Mouse (Mus musculus) heart, adult 8-10 months (tissue): ENCODE results near the gene Prrc2a. TPM values are rescaled to one million over a fixed set of nuclear protein-coding genes. Genes with fewer than 3 reads are reported as not detected.
A peak's percentile ranks its signal among the peaks of the same experiment; 100 is the strongest.

Experiments
- DNase-seq: peaks from one replicate; pipeline ENCODE4 v3.0.0; 2022; ENCODE audit warnings: low spot score
- total RNA-seq, 4 experiments: library from RNA; stranded (reverse); gene quantifications; 2 replicates each; pipeline ENCODE4 v1.2.4; 2022

Prrc2a gene
- total RNA-seq, 4 experiments from 2014 or later = 130 to 143 (median 140) TPM

DNA sequence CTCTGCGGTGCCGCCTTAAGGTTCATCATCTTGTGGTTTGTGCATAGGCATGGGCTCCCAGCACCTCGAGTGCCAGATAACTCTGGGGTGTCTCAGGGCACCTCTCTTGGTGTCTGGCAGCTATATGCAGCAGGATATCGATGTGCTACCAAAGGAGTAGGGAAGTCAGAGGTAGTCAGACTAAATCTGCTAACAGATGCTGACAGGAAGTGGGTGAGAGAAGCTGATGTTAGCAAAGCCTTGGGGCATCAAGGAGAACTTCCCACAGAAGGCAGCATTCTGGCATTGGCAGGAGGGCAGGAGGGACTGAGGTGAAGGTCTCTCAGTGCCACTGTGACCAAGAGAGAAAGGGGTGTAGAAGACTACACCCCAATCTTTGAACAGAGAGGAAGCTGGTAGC is 25.4 kb upstream of the Prrc2a start:
- DNase-seq = no peak

DNA sequence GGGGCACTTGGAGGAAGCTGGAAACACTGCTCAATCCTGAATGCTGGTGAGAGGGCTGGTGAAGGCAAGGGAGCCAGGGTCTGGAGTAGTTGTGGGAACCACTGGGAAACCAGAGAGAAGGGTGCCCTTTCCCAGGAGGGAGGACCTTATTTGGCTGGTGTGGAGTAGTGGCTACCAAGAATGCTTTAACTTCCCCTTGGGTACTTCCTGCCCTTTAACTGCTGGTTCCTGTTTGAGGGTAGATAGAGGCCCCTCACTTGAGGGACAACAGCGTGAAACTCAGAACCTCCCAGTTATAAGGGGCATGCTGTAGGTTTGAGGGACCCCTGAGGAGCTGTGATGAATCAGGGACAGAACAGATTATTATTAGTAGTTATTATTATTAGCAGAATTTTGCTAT is 24.5 kb upstream of the Prrc2a start:
- DNase-seq = no peak

- no peak for DNase-seq
These were observed 23.4 kb upstream of the Prrc2a start, which contains the start of gene Lst1 for GRCm38 (mm10) chr17:35187959-35188610. Lst1 (minus strand) TSS chr17:35188439.

DNA sequence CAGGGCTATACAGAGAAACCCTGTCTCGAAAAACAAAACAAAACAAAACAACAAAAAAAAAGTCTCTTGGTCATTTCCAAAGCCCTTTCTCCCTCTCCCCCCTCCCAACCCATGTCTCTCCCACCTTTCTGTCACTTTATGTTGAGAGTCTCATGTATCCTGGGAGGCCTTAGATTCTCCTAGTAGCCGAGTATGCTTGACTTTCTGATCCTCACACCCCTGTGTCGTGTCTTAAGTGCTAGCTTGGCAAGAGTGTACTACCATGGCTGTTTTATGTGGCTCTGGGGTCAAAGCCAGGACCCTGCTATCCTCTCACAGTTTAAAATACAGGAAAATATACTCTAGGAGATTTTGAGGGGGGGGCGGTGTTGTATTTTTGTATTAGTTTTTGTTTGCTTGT is 22.6 kb upstream of the Prrc2a start:
- no peak for DNase-seq

GRCm38 (mm10) chr17:35186681-35187080 is 22.0 kb upstream of the Prrc2a start:
- DNase-seq = no peak

DNA sequence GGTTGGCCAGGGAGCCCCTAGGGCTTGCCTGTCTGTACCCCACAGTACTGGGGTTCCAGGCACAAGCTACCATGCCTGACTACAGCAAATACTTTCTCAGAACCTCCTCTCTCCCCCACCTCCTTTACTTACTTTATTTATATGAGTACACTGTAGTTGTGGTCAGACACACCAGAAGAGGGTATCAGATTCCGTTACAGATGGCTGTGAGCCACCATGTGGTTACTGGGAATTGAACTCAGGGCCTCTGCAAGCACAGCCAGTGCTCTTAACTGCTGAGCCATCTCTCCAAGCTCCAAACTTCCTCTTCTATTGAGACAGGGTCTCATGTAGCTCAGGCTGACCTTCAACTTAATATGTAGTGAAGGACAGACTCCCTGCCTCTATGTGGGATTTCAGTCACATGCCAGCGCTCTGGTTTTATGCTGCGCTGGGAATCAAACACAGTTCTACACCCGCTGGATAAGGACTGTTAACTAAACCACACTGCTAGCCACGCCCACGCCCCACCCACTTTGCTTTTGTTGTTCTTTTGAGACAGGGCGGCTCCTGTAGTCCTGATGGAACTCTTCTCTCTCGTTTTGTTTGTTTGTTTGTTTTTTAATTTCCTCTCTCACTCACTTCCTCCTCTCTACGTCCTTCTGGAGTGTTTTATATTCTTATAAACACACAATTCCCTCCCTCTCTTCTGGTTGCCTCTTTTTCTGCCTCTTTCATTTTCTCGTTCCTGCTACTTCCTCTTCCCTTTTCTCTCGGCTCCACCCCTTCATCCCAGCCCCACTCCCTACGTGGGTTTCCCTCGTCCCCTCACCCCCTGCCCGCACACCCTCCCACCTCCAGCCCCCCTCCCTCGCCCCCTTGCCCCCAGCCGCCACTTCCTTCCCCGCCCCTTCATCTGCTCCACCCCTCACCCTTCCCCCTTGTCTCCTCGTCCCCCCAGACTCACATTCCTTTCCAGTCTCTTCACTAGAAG is 21.2 kb upstream of the Prrc2a start:
- DNase-seq = peak; percentile 77

- DNase-seq = no peak
These were observed 15.4 kb upstream of the Prrc2a start for GRCm38 (mm10) chr17:35180093-35180492.

DNA sequence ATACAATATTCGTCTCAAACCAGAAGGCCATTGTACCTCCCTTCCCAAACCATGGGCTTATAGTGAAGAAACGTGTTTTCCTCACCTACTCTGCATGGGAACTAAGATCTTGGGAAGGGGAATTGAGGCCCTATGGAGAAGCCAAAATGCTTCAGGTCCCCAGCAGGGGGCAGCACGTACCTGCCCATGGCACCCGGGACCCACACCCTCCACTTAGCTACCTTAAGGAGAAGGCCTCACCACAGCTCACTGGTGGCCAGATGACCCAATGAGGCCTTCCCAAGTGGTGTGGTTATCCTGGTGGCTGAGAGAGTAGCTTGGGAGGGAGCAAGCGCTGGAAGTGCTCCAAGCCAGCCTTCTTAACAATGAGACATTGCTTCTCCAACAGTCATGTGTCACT is 13.8 kb upstream of the Prrc2a start:
- peak; percentile 73 for DNase-seq

- no peak for DNase-seq
These were observed 11.3 kb upstream of the Prrc2a start, which contains the start of gene Aif1 for GRCm38 (mm10) chr17:35175968-35176367. Aif1 (minus strand) TSS chr17:35176068.

- no peak for DNase-seq
These were observed 10.7 kb upstream of the Prrc2a start for GRCm38 (mm10) chr17:35175382-35175781.

- no peak for DNase-seq
These were observed 9.7 kb upstream of the Prrc2a start for GRCm38 (mm10) chr17:35174201-35174977.

- DNase-seq = no peak
These were observed 8.6 kb upstream of the Prrc2a start for GRCm38 (mm10) chr17:35173329-35173728.

GRCm38 (mm10) chr17:35172445-35173234 is 7.9 kb upstream of the Prrc2a start:
- DNase-seq = no peak

DNA sequence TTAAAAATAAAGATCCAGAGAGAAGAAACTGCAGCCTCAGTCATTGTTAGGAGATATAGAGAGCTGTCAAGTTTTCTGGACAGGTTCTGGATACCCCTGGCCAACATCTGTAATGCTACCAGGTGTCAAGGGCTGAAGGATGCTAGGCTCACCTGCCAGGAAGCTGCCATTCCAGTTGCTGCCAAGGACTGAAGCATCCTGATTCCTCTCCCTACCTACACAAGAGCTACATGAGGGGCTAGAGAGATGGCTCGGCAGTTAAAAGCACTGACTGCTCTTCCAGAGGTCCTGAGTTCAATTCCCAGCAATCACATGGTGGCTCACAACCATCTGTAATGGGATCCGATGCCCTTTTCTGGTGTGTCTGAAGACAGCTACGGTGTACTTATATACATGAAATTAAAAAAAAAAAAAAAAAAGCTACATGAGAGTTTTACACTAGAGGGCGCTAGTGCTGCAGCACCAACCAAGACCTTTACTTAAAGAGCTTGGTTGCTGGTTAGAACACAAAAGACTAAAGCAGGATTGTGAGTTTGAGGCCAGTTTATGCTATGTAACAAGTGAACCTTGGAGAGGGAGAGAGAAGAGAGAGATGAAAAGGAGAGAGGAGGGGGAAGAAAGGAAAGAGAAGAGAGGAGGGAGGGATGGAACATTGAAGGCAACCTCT is 4.0 kb upstream of the Prrc2a start:
- no peak for DNase-seq

DNA sequence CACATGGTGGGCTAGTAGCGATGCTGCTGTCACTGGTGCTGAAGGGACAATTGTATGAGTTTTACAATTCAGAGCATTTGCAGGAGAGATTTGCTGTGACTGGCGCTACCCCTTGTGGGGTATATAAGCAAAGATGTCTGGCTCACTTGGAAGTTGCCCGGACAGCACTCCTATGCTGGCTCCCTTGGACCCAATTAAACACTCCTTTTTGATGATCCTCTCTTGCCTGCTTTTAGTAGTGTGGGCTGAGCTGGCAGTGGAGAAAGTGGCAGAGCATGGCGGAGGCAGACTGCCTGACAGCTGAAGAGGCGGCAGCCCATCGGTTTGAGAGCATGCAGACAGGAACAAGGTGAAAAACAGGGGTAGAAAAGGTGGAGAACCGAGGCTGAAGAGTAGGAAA is 3.1 kb upstream of the Prrc2a start:
- no peak for DNase-seq

- peak; percentile 60 for DNase-seq
These were observed 1.8 kb upstream of the Prrc2a start for GRCm38 (mm10) chr17:35166352-35167035.

DNA sequence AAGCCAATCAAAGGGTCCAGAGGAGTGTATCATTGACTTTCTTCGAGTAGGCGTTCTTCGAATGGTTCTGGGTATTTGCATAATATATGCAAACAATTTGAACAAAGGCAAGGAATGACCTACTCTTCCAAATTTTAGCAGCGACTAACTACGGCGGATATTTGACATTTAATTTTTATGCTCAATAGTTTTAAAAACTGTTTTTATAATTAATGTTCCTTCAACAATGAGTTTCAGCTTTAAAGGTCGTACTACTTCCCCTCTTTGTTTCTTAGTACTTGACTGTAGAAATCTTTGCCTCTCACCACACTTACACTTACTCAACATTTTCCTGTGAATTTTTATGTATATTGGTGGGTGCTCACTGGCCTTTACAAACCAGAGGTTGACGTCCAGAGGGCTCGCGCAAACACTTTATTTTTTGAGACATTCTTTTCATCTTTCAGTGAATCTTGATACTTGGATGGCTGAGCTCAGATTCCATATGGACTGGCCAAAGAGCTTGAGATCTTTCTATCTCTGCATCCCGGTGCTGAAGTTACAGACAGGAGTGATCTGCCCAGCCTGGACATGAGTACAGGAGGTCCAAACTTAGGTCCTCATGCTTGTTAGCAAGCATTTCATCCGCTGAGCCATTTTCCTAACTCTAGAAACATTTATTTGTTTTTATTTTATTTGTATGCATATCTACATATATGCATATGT is 906 bp upstream of the Prrc2a start:
- DNase-seq = no peak

DNA sequence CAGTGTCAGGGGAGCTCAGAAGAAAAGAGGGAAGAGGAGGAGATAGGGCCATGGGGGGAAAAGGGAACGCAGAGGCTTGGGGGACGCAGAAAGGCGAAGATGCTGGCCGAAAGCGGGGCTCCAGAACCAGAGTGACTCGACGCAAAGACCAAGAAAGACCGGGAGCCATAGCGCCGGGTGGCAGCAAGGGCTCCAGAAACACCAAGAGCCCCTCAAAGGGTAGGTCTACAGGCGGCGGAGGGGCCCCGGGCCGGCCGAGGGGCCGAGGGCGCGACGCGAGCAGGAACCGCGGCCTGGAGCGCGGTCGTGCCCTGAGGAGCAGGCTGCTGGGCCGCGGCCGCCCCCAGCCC is 504 bp downstream of the Prrc2a start:
- DNase-seq = no peak

- DNase-seq = no peak
These were observed 1.2 kb downstream of the Prrc2a start for GRCm38 (mm10) chr17:35163326-35164081.
